In genomic region chr16:98081140-98081539, GRCm38 (mm10) we compare ENCODE assay signal across 7 mouse cellular contexts. TPM values are rescaled to one million over a fixed set of nuclear protein-coding genes. Genes with fewer than 3 reads are reported as not detected.
DNase-seq lines count a peak whose midpoint lies in the region; ATAC-seq and TF ChIP-seq lines count a peak whose summit lies in the region.
"Not testable (repeated sequence)": the region's sequence is repeated elsewhere in the genome, so short reads cannot be mapped to it uniquely, and the experiment has no call there.

No protein-coding gene starts in this region.

- 90% methylated on average over 1 of the region's 1 CpGs for WGBS in embryonic facial prominence, embryonic 10.5 days
- WGBS in forebrain, embryonic 16.5 days: 28% methylated on average over 1 of the region's 1 CpGs
- WGBS in hindbrain, embryonic 13.5 days: 70% methylated on average over 1 of the region's 1 CpGs
- WGBS in liver, embryonic 16.5 days (ENCODE audit: insufficient replicate concordance): 50% methylated on average over 1 of the region's 1 CpGs
- WGBS in midbrain, embryonic 16.5 days: 88% methylated on average over 1 of the region's 1 CpGs

- not testable (repeated sequence) for H3K27me3 ChIP-seq in embryonic facial prominence, embryonic 10.5 days (replicated peaks; ENCODE audit: low read depth, poor library complexity, severe bottlenecking); forebrain, embryonic 16.5 days (replicated peaks; ENCODE audit: control insufficient read depth, insufficient read depth, low read length); hindbrain, embryonic 13.5 days; liver, embryonic 16.5 days (ENCODE audit: control insufficient read depth, insufficient read depth, low read depth, low read length); midbrain, embryonic 16.5 days (ENCODE audit: control insufficient read depth, insufficient read depth, low read depth, low read length)

- H3K4me1 ChIP-seq in embryonic facial prominence, embryonic 10.5 days: peaks cover 12% of the 10 kb centered on the region; the same call in 1 of the 2 replicates
- H3K4me1 ChIP-seq in forebrain, embryonic 16.5 days (replicated peaks; ENCODE audit: control insufficient read depth, insufficient read depth, low read length): peaks cover 13% of the 10 kb centered on the region
- peaks cover 17% of the 10 kb centered on the region for H3K4me1 ChIP-seq in hindbrain, embryonic 13.5 days (replicated peaks)
- not testable (repeated sequence) for H3K4me1 ChIP-seq in liver, embryonic 16.5 days (ENCODE audit: control insufficient read depth, low read depth, low read length)
- H3K4me1 ChIP-seq in midbrain, embryonic 16.5 days (ENCODE audit: control insufficient read depth, insufficient read depth, low read length): peaks cover 13% of the 10 kb centered on the region

- peak overlapping the region; percentile 77 for H3K4me2 ChIP-seq in forebrain, embryonic 16.5 days (ENCODE audit: low read length)
- peak overlapping the region; percentile 81 for H3K4me2 ChIP-seq in hindbrain, embryonic 13.5 days
- peak overlapping the region; percentile 81 for H3K4me2 ChIP-seq in liver, embryonic 16.5 days (ENCODE audit: low read depth, low read length)
- H3K4me2 ChIP-seq in midbrain, embryonic 16.5 days (ENCODE audit: low read length): peak overlapping the region; percentile 79

- H3K9ac ChIP-seq in forebrain, embryonic 16.5 days (replicated peaks; ENCODE audit: low read depth, low read length): peak overlapping the region; percentile 59
- peak overlapping the region; percentile 72 for H3K9ac ChIP-seq in hindbrain, embryonic 13.5 days
- peak overlapping the region; percentile 89 for H3K9ac ChIP-seq in liver, embryonic 16.5 days (ENCODE audit: low read depth, low read length)
- peak overlapping the region; percentile 62; the same call in 1 of the 2 replicates for H3K9ac ChIP-seq in midbrain, embryonic 16.5 days (ENCODE audit: low read depth, low read length)

- peak; percentile 71 for DNase-seq in MN1 (ENCODE audit: low spot score)
- DNase-seq in embryonic facial prominence, embryonic 10.5 days (ENCODE audit: low spot score); layer of hippocampus, adult 2 months (ENCODE audit: low spot score in 2 of 2): not testable (repeated sequence)

- not testable (repeated sequence) for TF ChIP-seq CTCF in layer of hippocampus, adult 2 months (conservative IDR thresholded peaks at IDR 0.05)

- H3K27ac ChIP-seq in embryonic facial prominence, embryonic 10.5 days (replicated peaks): peak overlapping the region; percentile 90; the same call in 1 of the 2 replicates
- not testable (repeated sequence) for H3K27ac ChIP-seq in forebrain, embryonic 16.5 days (ENCODE audit: low read length); liver, embryonic 16.5 days (ENCODE audit: low read length); midbrain, embryonic 16.5 days (ENCODE audit: low read length)
- peak overlapping the region; percentile 69; the same call in 1 of the 2 replicates for H3K27ac ChIP-seq in hindbrain, embryonic 13.5 days
- H3K27ac ChIP-seq in layer of hippocampus, adult 2 months: 0 out of 2 replicates have a peak overlapping the region, but pooled peaks have one; percentile 56

- peaks cover 31% of the 10 kb centered on the region for H3K9me3 ChIP-seq in embryonic facial prominence, embryonic 10.5 days
- not testable (repeated sequence) for H3K9me3 ChIP-seq in forebrain, embryonic 16.5 days (ENCODE audit: control insufficient read depth, low read length); hindbrain, embryonic 13.5 days; liver, embryonic 16.5 days (replicated peaks; ENCODE audit: control insufficient read depth, low read length); midbrain, embryonic 16.5 days (replicated peaks; ENCODE audit: control insufficient read depth, low read length, poor library complexity, severe bottlenecking)

- ATAC-seq in forebrain, embryonic 16.5 days; hindbrain, embryonic 13.5 days (ENCODE audit: low FRiP score); liver, embryonic 16.5 days (ENCODE audit: low read depth); midbrain, embryonic 16.5 days: not testable (repeated sequence)

- peak overlapping the region; percentile 80 for H3K4me3 ChIP-seq in embryonic facial prominence, embryonic 10.5 days
- peak overlapping the region; percentile 82 for H3K4me3 ChIP-seq in forebrain, embryonic 16.5 days (replicated peaks; ENCODE audit: low read length)
- peak overlapping the region; percentile 79 for H3K4me3 ChIP-seq in hindbrain, embryonic 13.5 days
- peak overlapping the region; percentile 64 for H3K4me3 ChIP-seq in layer of hippocampus, adult 2 months
- H3K4me3 ChIP-seq in liver, embryonic 16.5 days (ENCODE audit: low read depth, low read length): peak overlapping the region; percentile 85
- peak overlapping the region; percentile 83 for H3K4me3 ChIP-seq in midbrain, embryonic 16.5 days (ENCODE audit: low read depth, low read length)

- peaks cover 37% of the 10 kb centered on the region for H3K36me3 ChIP-seq in embryonic facial prominence, embryonic 10.5 days (replicated peaks)
- not testable (repeated sequence) for H3K36me3 ChIP-seq in forebrain, embryonic 16.5 days (ENCODE audit: control insufficient read depth, insufficient read depth); hindbrain, embryonic 13.5 days; liver, embryonic 16.5 days (ENCODE audit: control insufficient read depth, insufficient read depth); midbrain, embryonic 16.5 days (ENCODE audit: control insufficient read depth, insufficient read depth, low read length)

RNA-seq across cellular contexts. Expression of gene A630089N07Rik, which starts 1.1 kb away (rescaled TPM):
- polyA plus RNA-seq in embryonic facial prominence, embryonic 10.5 days (2016; fragmentation: Nextera tagmentation; extraction: Ambion mirVana): 35.9 and 38.5 TPM in 2 replicates
- 18.7 and 18.8 TPM in 2 replicates for polyA plus RNA-seq in forebrain, embryonic 16.5 days (2015; fragmentation: Nextera tagmentation; extraction: Ambion mirVana)
- 14.3 and 14.4 TPM in 2 replicates for polyA plus RNA-seq in hindbrain, embryonic 13.5 days (2015; fragmentation: Nextera tagmentation; extraction: Ambion mirVana)
- total RNA-seq in layer of hippocampus, adult 2 months (2021): 1 to 10 TPM; 7.3 to 8.9 TPM
- 6.9 and 7.0 TPM in 2 replicates for polyA plus RNA-seq in liver, embryonic 16.5 days (2015; fragmentation: Nextera tagmentation; extraction: Ambion mirVana)
- polyA plus RNA-seq in midbrain, embryonic 16.5 days (2015; fragmentation: Nextera tagmentation; extraction: Ambion mirVana): 10.8 and 12.5 TPM in 2 replicates
